In the genomic region with DNA sequence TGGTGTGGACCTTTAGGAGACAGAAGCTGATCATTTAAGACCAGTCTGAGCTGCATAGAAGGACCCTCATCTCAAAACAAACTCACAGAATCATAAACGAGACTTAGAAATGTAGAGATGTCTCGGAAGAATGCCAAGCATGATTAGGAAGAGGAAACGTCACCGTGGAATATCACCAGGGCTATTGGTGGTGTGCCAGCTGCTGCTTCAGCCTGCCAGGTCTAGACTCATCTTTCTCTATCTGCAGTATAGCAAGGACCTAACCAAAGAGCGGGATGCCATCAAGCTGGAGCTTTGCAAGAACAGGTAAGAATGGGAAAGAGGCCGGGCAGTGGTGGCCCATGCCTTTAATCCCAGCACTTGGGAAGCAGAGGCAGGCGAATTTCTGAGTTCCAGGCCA, we compare ENCODE assay signal across 20 mouse cellular contexts. TPM values are rescaled to one million over a fixed set of nuclear protein-coding genes. Genes with fewer than 3 reads are reported as not detected.
A peak's percentile ranks its signal among the peaks of the same experiment; 100 is the strongest.
DNase-seq lines count a peak whose midpoint lies in the region; TF ChIP-seq lines count a peak whose summit lies in the region.
"Had no signal": no experiment of that assay in that cellular context is flagged by ENCODE, and none has a peak within 500 bp of the region (broad histone marks: within the 10 kb centered on the region; RNA-seq: fewer than 3 reads in every experiment).

No protein-coding gene starts in this region.

- no peak overlapping the region for H3ac ChIP-seq in myocyte (ENCODE audit: control insufficient read depth, insufficient read length)

- 78% methylated on average over 7 of the region's 7 CpGs for WGBS in kidney, adult 2 months

- intact Hi-C loops in heart, postnatal 10 days (cut with DNase I): no loop called here

- TF ChIP-seq CTCF in kidney, adult 2 months (conservative IDR thresholded peaks at IDR 0.05; ENCODE audit: insufficient read depth, insufficient read length, low read depth, low read length): no peak

- DNase-seq in kidney, adult 2 months: peak; percentile 16
- DNase-seq in kidney, adult 8-10 months: no peak
- DNase-seq in right cerebral cortex, postnatal 14 days: peak; percentile 34
- DNase-seq in right cerebral cortex, adult 18-20 months: no peak
- peak; percentile 67 for DNase-seq in adrenal gland, postnatal 14 days
- DNase-seq in heart, postnatal 10 days: no peak
- DNase-seq: cerebellum, adult 2 months; cerebellum, postnatal 25 days; gastrocnemius, postnatal 10 days; liver, postnatal 0 days had no signal

- H3K27ac ChIP-seq in kidney, adult 2 months (ENCODE audit: insufficient read depth, low read depth, low read length): no peak overlapping the region
- H3K27ac ChIP-seq: embryonic facial prominence, embryonic 12.5 days; hindbrain, embryonic 12.5 days; limb, embryonic 12.5 days; macrophage had no signal

- no peaks in the 10 kb centered on the region for H3K27me3 ChIP-seq in kidney, adult 2 months (replicated peaks; ENCODE audit: control insufficient read depth, insufficient read depth, low read length)
- no peaks in the 10 kb centered on the region for H3K27me3 ChIP-seq in myocyte (ENCODE audit: control insufficient read depth, insufficient read depth, insufficient read length)
- H3K27me3 ChIP-seq: embryonic facial prominence, embryonic 12.5 days; limb, embryonic 12.5 days had no signal

- H3K4me1 ChIP-seq in kidney, adult 2 months (ENCODE audit: control insufficient read depth, insufficient read depth, low read length): no peaks in the 10 kb centered on the region
- H3K4me1 ChIP-seq: embryonic facial prominence, embryonic 12.5 days; hindbrain, embryonic 12.5 days; limb, embryonic 12.5 days had no signal

- no peaks in the 10 kb centered on the region for H3K36me3 ChIP-seq in kidney, adult 2 months (ENCODE audit: control insufficient read depth, insufficient read depth, low read length)
- no peaks in the 10 kb centered on the region for H3K36me3 ChIP-seq in myocyte (ENCODE audit: control insufficient read depth, insufficient read depth)
- H3K36me3 ChIP-seq: embryonic facial prominence, embryonic 12.5 days; hindbrain, embryonic 12.5 days; limb, embryonic 12.5 days had no signal

- no peak overlapping the region for H3K4me3 ChIP-seq in kidney, adult 2 months (ENCODE audit: insufficient read depth, low read depth, low read length)
- no peak overlapping the region for H3K4me3 ChIP-seq in myocyte
- H3K4me3 ChIP-seq: embryonic facial prominence, embryonic 12.5 days; hindbrain, embryonic 12.5 days; limb, embryonic 12.5 days had no signal

- TF ChIP-seq POLR2A in kidney, adult 2 months (IDR thresholded peaks at IDR 0.05; ENCODE audit: low read depth, low read length): no peak
- TF ChIP-seq POLR2A in myocyte (IDR thresholded peaks at IDR 0.05; ENCODE audit: insufficient read length, low read depth): no peak

- peak overlapping the region; percentile 52 for H3K4me2 ChIP-seq in myocyte (ENCODE audit: low read depth)
- H3K4me2 ChIP-seq: embryonic facial prominence, embryonic 12.5 days; heart, embryonic 11.5 days; hindbrain, embryonic 12.5 days; limb, embryonic 12.5 days; liver, embryonic 11.5 days had no signal

- H3K79me2 ChIP-seq in myocyte (ENCODE audit: control insufficient read depth, insufficient read depth): no peaks in the 10 kb centered on the region

TF ChIP-seq in myocyte, 11 proteins besides CTCF, POLR2A, EP300 and RAD21:
- TF ChIP-seq USF1 (IDR thresholded peaks at IDR 0.05; ENCODE audit: low read depth): no peak
- no peak for TF ChIP-seq E2F4 (IDR thresholded peaks at IDR 0.05; ENCODE audit: insufficient read depth)
- no peak for TF ChIP-seq MYOD1 (IDR thresholded peaks at IDR 0.05; ENCODE audit: control insufficient read depth in 1 of 3, insufficient read length in 2 of 3, low read depth in 2 of 3)
- TF ChIP-seq TCF3 (IDR thresholded peaks at IDR 0.05; ENCODE audit: insufficient read length, low read depth): no peak
- no peak for TF ChIP-seq MYOG (IDR thresholded peaks at IDR 0.05; ENCODE audit: control insufficient read depth in 1 of 3, insufficient read depth in 1 of 3, insufficient read length in 2 of 3, low read depth in 2 of 3)
- no peak for TF ChIP-seq CEBPB (IDR thresholded peaks at IDR 0.05; ENCODE audit: insufficient read depth, poor library complexity, severe bottlenecking)
- no peak for TF ChIP-seq REST (IDR thresholded peaks at IDR 0.05; ENCODE audit: insufficient read depth, insufficient read length)

RNA-seq across cellular contexts. Expression of a gene that starts 23.6 kb away (rescaled TPM):
- polyA plus RNA-seq in kidney, adult 2 months (2012; rRNA removed): 0.57 and 0.59 TPM in 2 replicates
- total RNA-seq in adrenal gland, postnatal 14 days (2021): 0.22 and 0.45 TPM in 2 replicates
- 0.66 TPM for polyA plus RNA-seq in myocyte (2012; fragmentation: generic; extraction: Trizol)
- total RNA-seq in heart, postnatal 10 days (2021): under 1 TPM; 0.17 to 0.31 TPM

RNA-seq across cellular contexts. Expression of a gene that starts 31.4 kb away (rescaled TPM):
- polyA plus RNA-seq in kidney, adult 2 months (2012; rRNA removed): 31.6 and 34.4 TPM in 2 replicates
- total RNA-seq in adrenal gland, postnatal 14 days (2021): 71.6 and 76.5 TPM in 2 replicates
- polyA plus RNA-seq in myocyte (2012; fragmentation: generic; extraction: Trizol): 144 TPM
- total RNA-seq in heart, postnatal 10 days (2021): 10 to 100 TPM; 68.4 to 70.6 TPM

RNA-seq across cellular contexts. Expression of a gene that starts 31.7 kb away (rescaled TPM):
- 105 and 184 TPM in 2 replicates for polyA plus RNA-seq in kidney, adult 2 months (2012; rRNA removed)
- total RNA-seq in adrenal gland, postnatal 14 days (2021): 384 and 477 TPM in 2 replicates
- 1,480 TPM for polyA plus RNA-seq in myocyte (2012; fragmentation: generic; extraction: Trizol)
- 100 to 1,000 TPM; 406 to 408 TPM for total RNA-seq in heart, postnatal 10 days (2021)

RNA-seq across cellular contexts. Expression of a gene that starts 41.9 kb away (rescaled TPM):
- polyA plus RNA-seq in kidney, adult 2 months (2012; rRNA removed): 0.98 and 1.2 TPM in 2 replicates
- total RNA-seq in adrenal gland, postnatal 14 days (2021): 13.5 and 17.8 TPM in 2 replicates
- 0.11 TPM for polyA plus RNA-seq in myocyte (2012; fragmentation: generic; extraction: Trizol)
- 10 to 100 TPM; 17.8 to 18.8 TPM for total RNA-seq in heart, postnatal 10 days (2021)
- total RNA-seq: granulocyte monocyte progenitor cell, adult 5-6 weeks; neutrophil, adult 5-6 weeks had no signal
- polyA plus RNA-seq: C2C12, macrophage had no signal

RNA-seq across cellular contexts. Expression of a gene that starts 46.2 kb away (rescaled TPM):
- polyA plus RNA-seq in kidney, adult 2 months (2012; rRNA removed): 2.6 and 5.1 TPM in 2 replicates
- 4.5 and 7.7 TPM in 2 replicates for total RNA-seq in adrenal gland, postnatal 14 days (2021)
- polyA plus RNA-seq in myocyte (2012; fragmentation: generic; extraction: Trizol): 1.8 TPM
- total RNA-seq in heart, postnatal 10 days (2021): 1 to 10 TPM; 2.3 to 3.1 TPM

Comparison
In these comparisons a context has a peak if more than half of its experiments do, and no peak if none do; other contexts are left out.
1. DNase-seq: peak in kidney, adult 2 months (single experiment), right cerebral cortex, postnatal 14 days (single experiment) and adrenal gland, postnatal 14 days (single experiment); none in kidney, adult 8-10 months (0 of 2), right cerebral cortex, adult 18-20 months (single experiment) and heart, postnatal 10 days (0 of 2).